Mouse (Mus musculus) hindlimb bud, embryonic 11.5 days (tissue): ENCODE results near the gene Ctbp2.

Experiments
- DNase-seq: peaks from one replicate; pipeline ENCODE4 v3.0.0-alpha.2; 2012; ENCODE audit warnings: low read depth, low spot score; ENCODE audit errors: extremely low spot score

Ctbp2 gene

DNA sequence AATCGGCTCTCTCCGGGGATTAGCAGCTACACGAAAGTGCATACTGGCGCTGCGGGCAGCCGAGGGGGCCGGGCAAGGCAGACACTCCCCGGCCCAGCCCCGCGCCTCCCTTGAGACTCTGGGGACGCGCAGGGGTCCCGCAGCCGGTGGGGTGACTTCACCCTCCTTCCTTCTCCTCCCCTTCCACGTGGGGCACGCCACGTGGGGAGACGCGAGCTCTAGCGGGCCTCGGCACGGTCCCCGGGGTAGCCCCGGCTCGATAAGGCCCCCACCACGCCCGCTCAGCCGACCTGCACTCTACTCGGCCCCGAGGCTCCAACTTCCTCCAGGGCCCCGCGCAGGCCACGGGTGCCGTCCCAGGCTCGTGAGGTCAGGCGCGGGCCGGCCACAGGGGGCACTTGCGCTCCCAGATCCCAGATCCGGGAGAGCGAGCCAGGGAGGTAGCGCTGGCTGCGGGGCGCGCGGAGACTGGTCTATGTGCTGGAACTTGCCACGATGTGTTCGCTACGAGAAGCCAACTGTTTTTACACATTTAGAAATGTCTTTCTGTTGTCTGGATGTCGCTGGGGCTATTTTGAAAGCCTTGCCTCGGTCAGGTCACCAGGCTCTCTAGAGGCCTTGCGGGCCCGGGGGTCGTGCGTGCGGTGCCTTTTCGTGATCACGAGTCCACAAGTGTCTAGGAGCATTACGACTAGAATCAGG, at the start of gene Ctbp2:
Gene Ctbp2 (minus strand): TSS at position 356 of the 702 bp plus-strand sequence.
- no peak for DNase-seq

DNA sequence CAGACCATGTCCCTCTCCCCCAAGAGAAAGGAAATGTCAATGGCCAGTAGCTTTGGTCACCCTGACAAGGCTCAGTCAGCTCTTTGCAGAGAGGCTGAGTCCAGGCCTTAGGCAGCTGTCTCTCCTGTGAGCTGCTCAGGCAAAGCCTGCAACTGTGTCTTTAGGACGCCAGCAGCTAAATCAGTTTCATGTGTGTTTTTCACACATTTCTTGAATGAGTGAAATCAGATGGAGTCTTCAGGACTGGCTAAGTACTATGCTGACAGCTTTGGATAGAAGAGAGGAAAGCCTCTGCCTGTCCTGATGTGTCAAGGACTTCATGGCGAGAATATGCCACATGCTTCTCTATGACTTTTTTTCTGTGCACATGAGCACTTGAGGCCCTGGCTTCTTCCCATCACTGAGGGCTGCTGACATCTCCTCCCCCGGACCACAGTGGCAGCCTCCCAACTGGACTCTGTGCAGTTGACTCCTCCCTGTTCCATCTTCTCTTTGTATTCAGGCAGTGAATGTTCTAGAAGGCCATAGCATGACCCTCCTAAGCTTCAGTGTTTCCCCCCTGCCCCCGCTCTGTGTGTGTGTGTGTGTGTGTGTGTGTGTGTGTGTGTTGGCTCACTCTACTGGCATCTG, 47.4 kb upstream of the Ctbp2 start:
- no peak for DNase-seq

DNA sequence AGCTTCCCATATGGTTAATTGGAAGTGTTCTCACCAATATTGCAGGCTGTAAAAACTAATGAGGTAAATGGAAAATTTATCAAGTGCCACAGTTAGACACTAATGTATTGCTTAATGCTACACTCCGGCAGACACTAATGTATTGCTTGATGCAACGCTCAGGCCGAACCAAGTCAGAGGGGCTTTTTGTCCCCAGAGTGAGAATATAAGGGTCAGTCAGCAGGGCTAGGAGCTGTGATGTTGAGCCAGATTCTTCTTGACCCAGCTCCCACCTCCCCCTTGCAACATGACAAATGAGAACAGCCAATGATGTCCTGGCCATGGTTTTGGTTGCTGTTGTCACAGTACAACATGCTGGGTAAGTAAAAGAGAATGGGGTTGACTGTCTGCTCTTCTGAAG, 44.8 kb upstream of the Ctbp2 start:
- no peak for DNase-seq

DNA sequence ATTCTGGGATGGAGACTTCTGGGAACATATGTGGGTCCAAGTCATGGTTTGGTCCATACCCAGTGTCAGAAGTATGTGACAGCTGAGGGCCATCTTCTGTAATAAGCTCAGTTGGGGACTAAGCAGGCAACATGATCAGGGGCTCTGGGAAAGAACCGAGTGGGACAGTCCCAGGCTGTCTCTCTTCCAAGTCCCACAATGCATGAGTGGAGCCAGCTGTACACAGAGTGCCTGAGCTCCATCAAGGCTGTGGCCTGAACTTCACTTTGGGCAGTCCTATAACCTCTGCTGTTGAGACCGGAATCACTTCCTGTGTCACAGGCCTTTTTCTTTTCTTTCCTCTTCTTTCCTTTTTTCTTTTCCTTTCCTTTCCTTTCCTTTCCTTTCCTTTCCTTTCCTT, 43.7 kb upstream of the Ctbp2 start:
- no peak for DNase-seq

DNA sequence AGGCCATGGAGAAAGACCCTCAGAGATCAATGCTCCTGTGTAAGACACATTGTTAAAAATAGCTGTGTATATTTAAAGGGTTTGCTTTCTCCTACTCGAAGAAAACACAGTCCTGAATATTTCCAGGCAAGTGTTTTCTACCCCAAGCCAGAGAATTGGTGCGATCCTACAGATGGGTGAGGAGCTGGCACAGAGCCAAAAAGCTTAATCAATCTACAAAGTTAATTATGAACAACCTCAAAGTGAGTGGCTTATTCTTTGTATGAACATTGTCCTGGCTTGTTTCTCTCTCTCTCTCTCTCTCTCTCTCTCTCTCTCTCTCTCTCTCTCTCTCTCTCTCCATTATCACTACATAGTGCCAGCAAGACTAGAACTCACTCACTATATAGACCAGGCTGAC, 40.6 kb upstream of the Ctbp2 start:
- DNase-seq: no peak

DNA sequence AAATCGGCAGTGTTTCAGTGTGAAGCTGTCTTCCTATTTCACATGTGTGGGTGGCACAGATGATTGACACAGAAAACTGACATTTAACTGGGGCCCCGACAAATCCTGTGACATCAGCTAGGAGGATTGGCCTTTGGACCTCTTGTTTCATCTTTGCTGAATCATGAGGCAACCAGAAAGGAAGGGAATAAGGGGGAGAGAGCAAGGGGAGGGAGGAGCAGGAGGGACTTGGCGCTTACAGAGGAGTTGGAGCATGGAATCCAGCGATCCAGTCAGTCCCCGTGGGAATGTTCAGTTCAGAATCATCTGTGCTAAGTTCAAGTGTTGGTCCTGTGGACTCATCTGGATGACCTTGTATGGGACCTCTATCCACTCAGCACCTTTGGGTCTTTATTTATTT, 38.9 kb upstream of the Ctbp2 start:
- DNase-seq: no peak

DNA sequence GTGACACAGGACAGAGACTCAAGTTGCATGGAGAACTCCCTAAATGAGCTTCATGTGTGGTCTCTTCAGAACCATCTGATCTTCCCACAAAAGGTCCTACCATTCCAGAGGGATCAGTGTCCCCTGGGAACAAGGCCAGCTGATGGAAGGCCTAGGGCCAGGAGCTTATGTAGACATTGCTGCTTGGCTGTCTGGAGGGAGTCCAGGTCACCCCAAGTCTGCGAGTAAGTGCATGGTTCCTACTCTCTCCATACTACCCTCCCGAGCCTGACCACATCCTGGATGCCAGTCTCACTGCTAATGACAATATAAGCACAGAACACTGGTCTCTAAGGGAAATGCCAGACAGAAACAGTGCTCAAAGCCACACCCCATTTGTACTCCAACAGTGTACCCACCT, 38.0 kb upstream of the Ctbp2 start:
- DNase-seq: no peak

DNA sequence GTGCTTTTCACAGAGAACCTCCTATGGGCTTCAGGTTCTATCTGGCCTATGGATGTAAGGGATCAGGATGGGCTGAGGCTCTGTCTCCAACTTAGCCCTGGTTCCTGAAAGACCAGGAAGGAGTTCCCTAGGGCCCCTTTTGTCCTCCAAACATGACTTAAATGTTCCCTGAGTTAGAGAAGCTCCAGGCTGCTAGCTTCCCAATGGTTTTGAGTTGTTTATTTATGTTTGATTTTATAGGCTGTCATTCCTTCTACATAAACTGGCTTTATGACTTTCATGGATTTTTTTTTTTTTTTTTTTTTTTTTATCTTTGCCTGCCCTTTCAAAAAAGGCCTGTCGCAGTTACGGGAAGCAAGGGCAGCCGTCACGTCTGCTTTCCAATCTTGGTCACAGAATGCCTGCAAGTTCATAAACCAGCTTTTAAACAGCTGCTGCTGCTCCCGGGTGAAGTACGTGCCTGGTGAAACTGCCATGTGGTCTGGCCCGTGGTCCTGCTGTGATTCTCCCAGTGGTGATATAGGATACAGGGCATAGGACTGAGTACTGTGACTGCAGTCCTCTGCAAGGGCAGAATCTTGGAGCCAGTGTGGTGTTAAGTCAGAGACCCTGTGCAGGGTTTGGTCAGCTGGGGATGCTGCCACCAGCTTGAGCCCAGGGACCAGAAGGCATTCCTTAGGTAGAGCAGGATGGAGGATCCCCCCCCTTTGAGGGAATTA, 37.4 kb upstream of the Ctbp2 start:
- DNase-seq: no peak

DNA sequence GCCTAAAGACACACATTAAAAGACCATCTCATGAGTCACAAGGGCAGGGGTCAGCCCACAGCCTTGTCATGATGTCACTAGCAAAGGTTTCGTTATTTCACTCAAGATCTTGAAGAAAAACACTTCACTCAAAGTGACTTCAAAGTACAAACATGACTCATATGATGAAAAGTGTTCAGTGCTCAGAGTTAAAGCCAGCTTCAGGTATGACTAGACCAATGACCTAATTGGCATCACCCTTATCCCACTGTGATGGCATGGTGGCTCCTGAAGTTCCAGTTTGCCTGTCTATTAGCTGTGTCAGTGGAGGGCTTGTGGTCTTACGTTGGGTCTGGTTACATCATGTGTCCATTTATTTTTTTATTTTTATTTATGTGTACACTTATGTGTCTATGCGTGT, 35.4 kb upstream of the Ctbp2 start:
- DNase-seq: no peak

DNA sequence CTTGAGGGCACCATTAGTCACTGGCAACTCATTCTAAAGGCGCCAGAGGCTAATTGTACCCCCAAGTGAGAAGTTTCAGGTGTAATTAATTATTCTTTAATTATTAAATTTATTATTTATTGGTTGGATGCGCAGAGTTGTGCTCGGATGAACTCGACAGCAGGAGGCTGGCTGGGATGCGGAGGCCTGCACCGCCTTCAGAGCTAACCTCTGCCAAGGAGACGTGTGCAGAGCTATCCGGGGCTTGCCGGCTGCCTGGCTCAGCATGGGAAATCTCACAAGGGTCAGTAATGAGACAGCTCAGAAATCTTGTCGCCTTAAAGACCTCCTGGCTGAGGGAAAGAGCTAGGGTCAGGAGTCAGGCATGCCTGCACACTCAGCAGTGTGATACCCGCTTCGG, 31.5 kb upstream of the Ctbp2 start:
- no peak for DNase-seq

DNA sequence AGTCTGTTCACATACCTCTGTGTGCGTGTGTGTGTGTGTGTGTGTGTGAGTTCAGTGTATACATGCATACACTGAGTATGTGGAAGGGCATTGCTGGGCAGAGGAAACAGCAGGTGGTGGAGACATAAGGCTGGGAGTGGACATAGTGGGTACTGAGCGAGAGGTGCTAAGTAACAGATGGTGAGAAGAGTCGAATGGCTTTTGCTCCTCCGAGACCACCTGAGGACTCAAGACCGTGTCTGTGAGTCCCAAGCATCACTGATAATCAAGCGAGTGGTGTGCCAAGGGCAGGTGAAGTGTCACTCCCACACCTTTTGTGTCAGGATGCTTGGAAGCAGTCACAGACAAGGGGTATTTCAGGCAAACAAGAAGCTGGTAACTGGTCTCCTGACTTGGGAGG, 30.7 kb upstream of the Ctbp2 start:
- DNase-seq: no peak

DNA sequence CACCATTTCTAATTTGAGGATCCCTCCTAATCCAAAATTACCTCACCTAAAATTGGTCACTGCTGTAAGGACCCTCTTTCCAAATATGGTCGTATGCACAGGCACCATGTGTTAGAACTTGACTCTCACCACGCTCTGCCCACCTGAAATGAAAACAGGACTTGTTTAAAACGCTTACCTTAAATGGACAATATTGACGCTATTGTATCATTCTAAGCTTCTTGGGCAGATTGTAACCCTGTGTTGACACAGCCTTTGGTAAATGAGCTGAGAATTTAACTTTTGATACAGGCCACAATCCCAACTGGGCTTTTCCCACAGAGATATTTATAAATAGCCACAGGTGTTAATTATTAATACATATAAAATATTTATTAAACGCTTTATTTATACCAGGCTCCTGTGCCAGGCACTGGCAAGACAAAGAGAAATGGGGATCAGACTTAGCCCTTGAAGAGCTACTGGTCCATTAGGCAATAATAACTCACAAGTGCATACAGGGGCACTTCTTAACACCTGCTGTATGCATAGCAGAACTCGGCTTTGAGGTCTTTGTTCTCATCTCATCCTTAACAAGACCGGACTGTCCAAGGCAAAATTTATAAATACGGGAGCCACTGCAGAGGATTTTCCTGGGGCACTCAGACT, 15.7 kb upstream of the Ctbp2 start:
- DNase-seq: no peak

DNA sequence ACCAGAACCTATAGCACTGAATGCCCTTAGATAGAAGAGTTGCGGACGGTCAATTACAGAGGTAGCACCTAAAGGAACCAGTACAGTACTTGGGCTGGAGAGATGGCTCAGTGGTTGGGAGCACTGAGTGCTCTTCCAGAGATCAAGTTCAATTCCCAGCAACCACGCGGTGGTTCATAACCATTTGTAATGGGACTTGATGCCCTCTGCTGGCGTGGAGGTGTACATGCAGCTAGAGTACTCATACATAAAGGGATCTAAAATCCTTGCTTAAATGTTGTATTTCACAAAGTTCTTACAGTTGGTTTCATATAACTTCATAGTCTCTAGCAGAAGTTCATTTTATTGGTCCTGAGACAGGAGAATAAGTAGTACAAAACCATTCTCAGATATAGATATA, 9.4 kb upstream of the Ctbp2 start:
- DNase-seq: no peak

DNA sequence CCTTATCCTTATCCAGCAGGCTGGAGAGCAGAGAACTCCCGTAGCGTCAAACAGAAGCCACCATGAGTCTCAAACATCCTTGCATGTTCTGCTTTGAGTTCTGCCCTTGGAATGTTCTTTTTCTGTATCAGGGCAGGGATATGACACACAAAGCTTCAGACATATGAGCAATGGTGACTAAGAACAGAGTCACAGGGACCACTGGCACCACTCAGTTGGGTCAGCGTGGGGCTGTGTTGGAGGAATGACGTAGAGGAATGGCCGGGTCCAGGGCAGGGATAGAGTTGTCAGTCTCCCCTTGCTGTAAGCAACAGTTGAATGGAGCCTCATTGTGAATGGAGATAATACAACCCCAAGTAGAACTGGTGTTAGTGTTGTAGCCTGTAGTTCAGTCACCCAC, 8.5 kb upstream of the Ctbp2 start:
- DNase-seq: no peak

DNA sequence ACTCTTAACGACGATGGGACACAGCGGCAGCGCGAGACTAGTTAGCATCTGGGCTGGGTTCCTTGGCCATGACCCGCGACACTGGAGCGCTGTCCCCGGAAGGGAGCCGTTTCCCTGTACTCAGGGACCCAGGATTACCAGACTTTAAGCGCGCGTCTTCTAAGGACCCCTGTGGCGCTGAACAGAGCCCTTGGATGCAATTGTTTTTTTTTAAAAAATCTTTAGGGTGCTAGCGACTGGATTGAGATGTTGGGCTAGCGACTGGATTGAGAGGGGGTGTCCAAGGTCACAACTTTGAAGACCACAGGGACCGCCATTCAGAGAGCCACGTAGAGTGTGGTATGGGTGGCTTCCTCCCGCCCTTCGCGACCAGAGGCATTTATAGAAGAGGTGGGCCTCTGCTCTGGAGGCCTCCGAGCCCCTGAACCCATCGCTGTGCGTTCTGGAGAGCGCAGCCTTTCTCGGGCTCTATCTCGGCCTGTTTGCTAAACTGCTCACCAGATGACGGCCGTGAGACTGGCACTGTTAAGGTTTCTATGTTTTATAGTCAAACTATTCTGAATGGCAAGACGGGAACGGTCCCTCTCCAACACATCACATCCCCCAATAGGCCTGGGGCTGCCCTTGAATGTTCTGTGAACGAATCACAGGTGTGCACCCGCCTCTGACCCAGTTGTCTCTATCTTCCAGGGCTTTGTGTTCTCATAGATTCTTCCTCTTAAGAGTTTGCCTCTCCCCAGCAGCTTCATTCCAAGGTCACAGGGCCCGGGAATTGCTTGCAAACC, 739 bp upstream of the Ctbp2 start:
- no peak for DNase-seq

DNA sequence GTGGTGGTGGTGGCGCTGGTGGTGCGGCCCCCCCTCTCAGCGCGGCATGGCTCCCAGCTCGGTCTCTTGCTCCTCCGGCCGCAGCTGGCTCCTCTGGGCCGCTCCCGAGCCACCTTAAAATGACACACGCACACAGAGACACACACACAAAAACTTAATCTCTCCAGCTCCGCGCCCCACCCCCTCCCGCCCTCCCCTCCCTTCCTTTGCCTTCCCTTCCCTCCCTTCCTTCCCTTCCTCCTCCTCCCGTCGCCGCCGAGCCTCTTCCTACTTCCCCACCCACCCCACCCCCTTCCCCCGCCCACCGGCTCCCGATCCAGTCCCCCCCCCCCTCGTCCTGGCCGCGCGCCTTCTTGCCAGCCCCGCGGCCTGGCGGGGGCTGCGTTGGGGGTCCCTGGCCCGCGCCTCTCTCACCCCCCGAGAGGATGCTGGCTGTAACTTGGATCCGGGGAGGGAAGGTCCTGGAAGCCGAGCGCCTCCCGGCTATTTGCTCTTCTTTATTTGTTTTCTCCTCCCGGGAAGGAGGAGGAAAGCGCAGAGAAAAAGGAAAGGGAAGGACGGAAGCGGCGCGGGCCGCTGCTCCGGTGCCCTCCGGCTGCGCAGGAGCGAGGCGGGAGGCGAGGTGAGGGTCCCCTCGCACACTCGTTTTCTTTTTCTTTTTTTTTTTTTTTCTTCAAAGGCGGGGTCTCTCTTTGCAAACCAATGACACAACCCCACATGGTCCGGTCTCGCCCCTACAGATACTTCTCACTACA, 733 bp downstream of the Ctbp2 start, which contains the start of gene Fgfr2:
Gene Fgfr2 (minus strand): TSS at position 107 of the 755 bp plus-strand sequence.
- DNase-seq: no peak

DNA sequence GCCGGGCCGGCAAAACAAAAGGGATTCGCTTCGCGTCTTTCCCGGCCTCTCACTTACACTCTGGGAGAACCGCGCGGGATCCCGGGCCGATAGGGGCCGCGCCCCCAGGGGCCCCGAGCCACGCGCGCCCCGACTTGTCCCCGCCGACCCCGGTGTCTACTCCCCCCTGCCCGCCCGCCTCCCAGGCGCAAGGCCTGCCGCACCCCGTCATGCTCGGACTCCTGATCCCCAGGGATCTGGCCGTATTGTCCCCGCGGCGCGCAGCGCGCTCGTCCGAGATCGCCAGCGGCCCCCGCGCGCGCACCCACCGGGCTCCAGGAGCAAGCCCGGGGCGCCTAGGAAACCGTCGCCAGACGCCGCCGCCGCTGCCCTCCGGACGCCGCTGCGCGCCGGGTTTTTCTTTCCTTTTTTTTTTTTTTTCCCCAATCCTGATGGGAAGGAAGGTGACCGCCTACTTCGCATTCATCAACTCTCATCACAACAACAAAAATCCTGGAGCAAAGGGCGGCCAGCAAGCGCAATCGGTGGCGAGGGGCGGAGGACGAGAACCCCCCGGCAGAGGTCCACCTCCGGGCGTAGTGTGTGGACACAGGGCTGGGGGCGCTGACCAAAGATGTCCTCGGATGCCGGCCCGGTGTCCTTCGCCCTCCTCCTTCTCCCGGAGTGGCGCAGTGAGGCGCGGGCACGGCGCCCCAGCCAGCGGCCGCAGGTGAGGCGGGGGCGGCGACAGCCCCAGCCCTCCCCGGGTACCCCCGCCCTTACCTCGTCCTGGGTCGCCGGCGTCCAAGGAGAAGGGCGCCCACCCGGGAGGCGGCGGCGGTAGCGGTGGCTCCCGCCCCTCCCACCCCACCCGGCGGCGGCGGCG, 1.5 kb downstream of the Ctbp2 start:
- no peak for DNase-seq

DNA sequence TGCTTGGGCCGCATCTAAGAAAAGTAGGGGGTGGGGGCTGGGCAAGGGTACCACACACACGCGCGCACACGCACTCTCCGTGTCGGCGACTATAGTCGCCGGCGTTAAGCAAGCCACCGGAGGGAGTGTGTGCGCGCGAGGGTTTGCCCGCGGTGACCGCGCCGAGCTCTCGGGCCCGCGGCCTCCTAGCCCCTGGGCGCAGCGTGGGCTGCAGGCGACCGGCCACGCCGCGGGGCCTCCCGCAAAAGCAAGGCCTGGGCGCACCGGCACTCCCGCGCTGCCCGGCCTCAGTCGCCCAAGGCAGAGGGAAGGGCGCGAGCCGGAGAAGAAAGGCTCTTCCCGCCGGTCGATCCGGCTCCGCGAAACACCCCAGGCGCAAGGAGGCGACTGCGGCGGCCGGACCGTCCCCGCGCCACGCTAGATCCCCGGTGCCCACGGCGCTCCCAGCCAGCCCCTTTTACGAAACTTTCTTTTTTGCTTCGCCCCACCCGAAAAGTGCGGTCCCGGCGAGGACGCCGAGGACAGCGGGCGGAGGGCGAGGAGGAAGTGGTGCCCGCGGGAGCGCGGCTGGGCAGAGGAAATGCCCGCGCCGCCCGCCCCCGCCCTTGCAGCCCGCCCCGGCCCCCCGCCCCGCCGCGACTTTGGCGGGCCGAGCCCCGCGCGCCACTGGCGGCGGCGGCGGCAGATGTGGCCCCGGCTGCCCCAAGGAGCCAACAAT, 2.3 kb downstream of the Ctbp2 start:
- no peak for DNase-seq
